Mouse (Mus musculus) neural tube, embryonic 15.5 days (tissue): ENCODE measurements at regions not wholly inside any gene's neighbourhood (a gene's known extent, or its start where the extent isn't known, plus 50 kb on each side); places are given as distances from the start of the nearest gene placed in this dataset.

Experiments
- ATAC-seq: fragments of 200-750 bp; cut with Nextera tagmentation; 2 replicates; pipeline ENCODE4 v1.8.0; 2017; ENCODE audit warnings: mild to moderate bottlenecking, moderate TSS enrichment, moderate library complexity; ENCODE audit not compliant: low FRiP score
- H3K27ac ChIP-seq: fragments of 300-500 bp; sonication (generic); replicated peaks from 2 replicates; pipeline ENCODE4 v1.5.1; 2015; ENCODE audit warnings: mild to moderate bottlenecking, inconsistent platforms
- H3K27me3 ChIP-seq: fragments of 300-500 bp; sonication (generic); replicated peaks from 2 replicates; pipeline ENCODE4 v1.6.1; 2015; ENCODE audit warnings: inconsistent platforms
- H3K36me3 ChIP-seq: fragments of 300-500 bp; sonication (generic); 2 replicates; pipeline ENCODE4 v1.6.1; 2015; ENCODE audit warnings: inconsistent platforms
- H3K4me1 ChIP-seq: fragments of 300-500 bp; sonication (generic); 2 replicates; pipeline ENCODE4 v1.6.1; 2015; ENCODE audit warnings: inconsistent platforms
- H3K4me2 ChIP-seq: fragments of 300-500 bp; sonication (generic); 2 replicates; pipeline ENCODE4 v1.6.1; 2015; ENCODE audit warnings: inconsistent platforms, mild to moderate bottlenecking, moderate library complexity
- H3K4me3 ChIP-seq: fragments of 300-500 bp; sonication (generic); replicated peaks from 2 replicates; pipeline ENCODE4 v1.5.1; 2015; ENCODE audit warnings: mild to moderate bottlenecking, inconsistent platforms
- H3K9ac ChIP-seq: fragments of 300-500 bp; sonication (generic); replicated peaks from 2 replicates; pipeline ENCODE4 v1.6.1; 2015; ENCODE audit warnings: mild to moderate bottlenecking, inconsistent platforms
- H3K9me3 ChIP-seq: fragments of 300-500 bp; sonication (generic); replicated peaks from 2 replicates; pipeline ENCODE4 v1.6.1; 2016; ENCODE audit warnings: inconsistent platforms
- WGBS: fragments of 180-500 bp; shearing (Covaris S2); methylation state at CpG from one replicate; pipeline ENCODE4 v1.1.7; 2015; ENCODE audit warnings: mixed read lengths; 5-methylcytosine and 5-hydroxymethylcytosine counted together

- Histone ChIP-seq H3K4me3 (no peak overlapping the region), H3K4me2 (no peak overlapping the region), H3K27me3 (no peaks in the 10 kb centered on the region), H3K4me1 (no peaks in the 10 kb centered on the region), H3K27ac (no peak overlapping the region), H3K36me3 (no peaks in the 10 kb centered on the region), H3K9me3 (no peaks in the 10 kb centered on the region), H3K9ac (no peak overlapping the region)
- 89% methylated on average over 8 of the region's 8 CpGs for WGBS
- no peak for ATAC-seq
Observed at GRCm38 (mm10) chr2:57424879-57425278, 187.4 kb downstream of the Gpd2 start.

- no peak for ATAC-seq
- no peak overlapping the region for H3K4me2 ChIP-seq
- H3K4me1 ChIP-seq: no peaks in the 10 kb centered on the region
- H3K27ac ChIP-seq: no peak overlapping the region
- H3K27me3 ChIP-seq: no peaks in the 10 kb centered on the region
- no peak overlapping the region for H3K9ac ChIP-seq
- no peaks in the 10 kb centered on the region for H3K9me3 ChIP-seq
- H3K36me3 ChIP-seq: no peaks in the 10 kb centered on the region
- no peak overlapping the region for H3K4me3 ChIP-seq
- 90% methylated on average over 5 of the region's 5 CpGs for WGBS
Observed at GRCm38 (mm10) chr2:57425439-57425838, 188.0 kb downstream of the Gpd2 start.

- Histone ChIP-seq H3K9me3 (no peaks in the 10 kb centered on the region), H3K27ac (no peak overlapping the region), H3K36me3 (no peaks in the 10 kb centered on the region), H3K9ac (no peak overlapping the region), H3K4me1 (no peaks in the 10 kb centered on the region), H3K27me3 (no peaks in the 10 kb centered on the region), H3K4me3 (no peak overlapping the region), H3K4me2 (no peak overlapping the region)
- no peak for ATAC-seq
- 96% methylated on average over 6 of the region's 6 CpGs for WGBS
Observed at GRCm38 (mm10) chr2:57450996-57451770, 213.7 kb downstream of the Gpd2 start.

- no peak overlapping the region for H3K4me3 ChIP-seq
- no peak overlapping the region for H3K27ac ChIP-seq
- no peaks in the 10 kb centered on the region for H3K36me3 ChIP-seq
- no peaks in the 10 kb centered on the region for H3K9me3 ChIP-seq
- H3K27me3 ChIP-seq: no peaks in the 10 kb centered on the region
- H3K9ac ChIP-seq: no peak overlapping the region
- ATAC-seq: no peak
- no peaks in the 10 kb centered on the region for H3K4me1 ChIP-seq
- 97% methylated on average over 5 of the region's 5 CpGs for WGBS
- no peak overlapping the region for H3K4me2 ChIP-seq
Observed at GRCm38 (mm10) chr2:57453896-57454679, 216.7 kb downstream of the Gpd2 start.

DNA sequence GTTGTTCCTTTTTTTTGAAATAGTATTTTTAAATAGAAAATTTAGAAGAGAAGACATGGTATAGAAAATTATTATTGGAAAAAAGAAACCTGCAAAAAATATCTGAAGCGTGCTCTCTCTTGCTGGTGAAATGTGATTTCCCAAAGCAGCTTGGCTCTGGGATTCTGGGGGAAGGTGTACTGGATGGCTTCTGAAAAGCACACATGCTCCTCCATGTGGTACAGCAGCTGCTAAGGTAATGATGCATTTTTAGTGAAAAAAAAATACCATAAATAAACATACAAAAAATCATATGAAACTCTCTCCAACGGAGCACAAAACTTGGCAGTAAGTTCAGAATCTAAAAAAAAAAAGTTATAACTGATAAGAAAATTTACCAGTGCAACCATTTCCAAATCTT, 222.5 kb downstream of the Gpd2 start:
- H3K36me3 ChIP-seq: no peaks in the 10 kb centered on the region
- no peaks in the 10 kb centered on the region for H3K9me3 ChIP-seq
- no peak overlapping the region for H3K4me3 ChIP-seq
- H3K27ac ChIP-seq: no peak overlapping the region
- H3K4me2 ChIP-seq: no peak overlapping the region
- no peaks in the 10 kb centered on the region for H3K27me3 ChIP-seq
- H3K9ac ChIP-seq: no peak overlapping the region
- 88% methylated on average over 2 of the region's 2 CpGs for WGBS
- no peaks in the 10 kb centered on the region for H3K4me1 ChIP-seq
- ATAC-seq: no peak

GRCm38 (mm10) chr2:57473873-57474272, 236.4 kb downstream of the Gpd2 start:
- 91% methylated on average over 3 of the region's 3 CpGs for WGBS

GRCm38 (mm10) chr2:57492116-57492515, 254.7 kb downstream of the Gpd2 start:
- WGBS: 84% methylated on average over 4 of the region's 4 CpGs
- H3K4me3 ChIP-seq: no peak overlapping the region
- no peaks in the 10 kb centered on the region for H3K36me3 ChIP-seq
- no peak overlapping the region for H3K9ac ChIP-seq
- H3K4me2 ChIP-seq: no peak overlapping the region
- no peaks in the 10 kb centered on the region for H3K27me3 ChIP-seq
- no peak overlapping the region for H3K27ac ChIP-seq
- H3K4me1 ChIP-seq: no peaks in the 10 kb centered on the region
- H3K9me3 ChIP-seq: no peaks in the 10 kb centered on the region
- ATAC-seq: no peak

More at GRCm38 (mm10) chr2:57473873-57474272, 236.4 kb downstream of the Gpd2 start:
- Histone ChIP-seq H3K4me3 (no peak overlapping the region), H3K4me2 (no peak overlapping the region), H3K9ac (no peak overlapping the region), H3K27me3 (no peaks in the 10 kb centered on the region), H3K4me1 (no peaks in the 10 kb centered on the region), H3K27ac (no peak overlapping the region), H3K9me3 (no peaks in the 10 kb centered on the region), H3K36me3 (no peaks in the 10 kb centered on the region)
- ATAC-seq: no peak

DNA sequence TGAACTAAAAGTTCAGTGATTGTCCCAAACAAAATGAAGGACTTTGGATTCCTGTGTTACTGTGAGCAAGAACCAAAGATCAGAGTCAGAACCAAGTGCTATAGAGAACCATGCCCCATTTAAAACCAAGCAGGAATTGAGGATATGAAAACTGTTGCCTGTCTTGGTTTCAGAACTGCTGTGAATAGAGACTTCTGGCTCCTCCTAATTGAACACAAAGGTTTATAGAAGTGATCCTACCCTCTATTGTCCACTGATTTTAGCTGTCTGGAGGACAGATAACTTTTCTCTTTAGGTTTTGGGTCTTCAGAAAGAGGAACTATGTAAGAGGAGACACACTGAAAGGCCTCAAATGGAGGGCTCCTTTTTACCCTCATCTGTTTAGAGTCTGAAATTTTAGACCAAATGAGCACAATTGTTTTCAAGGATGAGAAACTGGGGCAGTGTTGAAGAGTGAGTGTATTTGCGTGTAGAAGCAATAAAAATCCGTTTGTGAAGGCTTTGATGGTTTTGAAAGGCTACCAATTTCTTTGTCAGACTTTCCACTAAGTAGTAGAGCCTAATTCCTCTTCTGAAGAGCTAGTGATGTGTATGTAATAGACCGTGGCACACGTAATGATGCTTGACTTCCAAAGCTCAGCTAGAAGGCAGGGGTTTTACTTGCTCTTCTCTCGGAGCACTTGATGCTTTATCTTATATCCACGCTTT, 255.6 kb downstream of the Gpd2 start:
- ATAC-seq: no peak
- Histone ChIP-seq H3K4me3 (no peak overlapping the region), H3K27me3 (no peaks in the 10 kb centered on the region), H3K27ac (no peak overlapping the region), H3K9ac (no peak overlapping the region), H3K4me1 (no peaks in the 10 kb centered on the region), H3K36me3 (no peaks in the 10 kb centered on the region), H3K4me2 (no peak overlapping the region), H3K9me3 (no peaks in the 10 kb centered on the region)
- WGBS: 32% methylated on average over 6 of the region's 6 CpGs

DNA sequence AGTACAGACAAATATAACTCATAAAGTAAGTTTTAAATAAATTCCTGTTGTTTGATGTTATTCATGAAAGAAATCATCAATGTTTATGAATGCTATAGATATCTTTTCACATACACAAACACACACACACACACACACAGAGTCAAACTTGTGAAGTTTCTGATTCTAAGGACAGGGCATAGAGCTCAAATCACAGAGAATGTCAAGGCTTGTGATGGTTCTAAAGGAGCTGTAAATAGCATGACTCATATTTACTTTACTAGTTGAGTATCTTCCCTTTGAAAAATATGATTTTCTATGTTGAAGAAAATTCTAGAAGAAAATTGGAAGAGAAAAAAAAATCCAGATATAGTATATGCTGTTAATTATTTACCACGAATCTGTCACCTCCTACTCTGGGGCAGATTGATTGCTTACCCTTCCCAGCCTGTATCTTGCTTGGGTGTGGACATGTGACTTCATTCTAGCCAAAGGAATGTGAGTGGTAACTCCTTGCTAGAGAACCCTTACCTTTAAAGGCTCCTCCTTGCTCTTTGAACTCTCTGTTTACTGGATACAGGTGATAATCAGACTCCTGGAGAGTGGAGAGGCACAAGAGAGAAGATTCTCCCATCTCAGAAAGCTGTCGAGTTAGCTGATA, 259.0 kb downstream of the Gpd2 start:
- no peak overlapping the region for H3K9ac ChIP-seq
- H3K36me3 ChIP-seq: no peaks in the 10 kb centered on the region
- no peak overlapping the region for H3K27ac ChIP-seq
- no peaks in the 10 kb centered on the region for H3K9me3 ChIP-seq
- 77% methylated on average over 2 of the region's 2 CpGs for WGBS
- H3K27me3 ChIP-seq: no peaks in the 10 kb centered on the region
- no peak overlapping the region for H3K4me2 ChIP-seq
- H3K4me3 ChIP-seq: no peak overlapping the region
- ATAC-seq: no peak
- no peaks in the 10 kb centered on the region for H3K4me1 ChIP-seq

DNA sequence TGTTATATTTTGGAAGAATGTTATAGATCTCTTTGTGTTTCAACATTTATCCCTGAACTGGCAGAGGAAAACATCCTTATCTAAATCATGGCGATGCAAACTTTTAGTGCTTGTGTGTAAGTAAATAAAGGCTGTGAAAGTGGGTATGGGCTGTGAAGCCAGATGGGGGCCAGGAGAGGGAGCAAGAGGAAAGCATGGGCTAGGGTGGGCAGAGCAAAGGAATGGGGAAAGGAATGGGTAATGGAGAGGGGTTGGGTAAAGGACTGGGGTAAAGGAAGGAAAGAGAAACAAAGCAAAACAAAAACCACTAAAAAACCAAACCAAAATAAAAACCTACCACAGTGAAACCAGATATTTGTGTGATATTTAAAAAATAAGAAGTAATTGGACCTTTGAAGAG, 260.5 kb downstream of the Gpd2 start:
- WGBS: 71% methylated on average over 1 of the region's 1 CpGs

GRCm38 (mm10) chr2:57504678-57505077, 267.2 kb downstream of the Gpd2 start:
- H3K9ac ChIP-seq: no peak overlapping the region
- H3K4me3 ChIP-seq: no peak overlapping the region
- 84% methylated on average over 2 of the region's 2 CpGs for WGBS
- H3K4me2 ChIP-seq: no peak overlapping the region
- no peaks in the 10 kb centered on the region for H3K27me3 ChIP-seq
- no peak overlapping the region for H3K27ac ChIP-seq
- no peaks in the 10 kb centered on the region for H3K9me3 ChIP-seq
- ATAC-seq: no peak
- H3K4me1 ChIP-seq: no peaks in the 10 kb centered on the region
- H3K36me3 ChIP-seq: no peaks in the 10 kb centered on the region

More for the DNA sequence above, 260.5 kb downstream of the Gpd2 start:
- Histone ChIP-seq H3K4me2 (no peak overlapping the region), H3K27me3 (no peaks in the 10 kb centered on the region), H3K4me3 (no peak overlapping the region), H3K4me1 (no peaks in the 10 kb centered on the region), H3K27ac (no peak overlapping the region), H3K9me3 (no peaks in the 10 kb centered on the region), H3K36me3 (no peaks in the 10 kb centered on the region), H3K9ac (no peak overlapping the region)
- ATAC-seq: no peak
